Mouse (Mus musculus): ENCODE results near the gene Ankrd33b. TPM values are rescaled to one million over a fixed set of nuclear protein-coding genes. Genes with fewer than 3 reads are reported as not detected.

Gene Ankrd33b
- polyA plus RNA-seq, 1 experiment, result 0.66 TPM

GRCm38 (mm10) chr15:31279577-31280004 is 87.9 kb downstream of the Ankrd33b start:
- no peak for TF ChIP-seq POLR2A (IDR thresholded peaks at IDR 0.05; ENCODE audit: borderline replicate concordance, extremely low read depth, insufficient read depth, insufficient read length, poor library complexity, severe bottlenecking)
- no peak for TF ChIP-seq CTCF (IDR thresholded peaks at IDR 0.05; ENCODE audit: borderline replicate concordance, extremely low read depth, insufficient read depth, insufficient read length)
- no peak for DNase-seq (ENCODE audit: low read depth)

- TF ChIP-seq CTCF (IDR thresholded peaks at IDR 0.05; ENCODE audit: borderline replicate concordance, extremely low read depth, insufficient read depth, insufficient read length) (no peak), POLR2A (IDR thresholded peaks at IDR 0.05; ENCODE audit: borderline replicate concordance, extremely low read depth, insufficient read depth, insufficient read length, poor library complexity, severe bottlenecking) (no peak)
- DNase-seq (ENCODE audit: low read depth), result no peak
Measured at GRCm38 (mm10) chr15:31279120-31279519, 88.4 kb downstream of the Ankrd33b start.

GRCm38 (mm10) chr15:31278090-31278489 is 89.4 kb downstream of the Ankrd33b start:
- DNase-seq (ENCODE audit: low read depth), result peak; percentile 32

GRCm38 (mm10) chr15:31273509-31273908 is 94.0 kb downstream of the Ankrd33b start:
- no peak for TF ChIP-seq POLR2A (IDR thresholded peaks at IDR 0.05; ENCODE audit: borderline replicate concordance, extremely low read depth, insufficient read depth, insufficient read length, poor library complexity, severe bottlenecking)
- TF ChIP-seq CTCF (IDR thresholded peaks at IDR 0.05; ENCODE audit: borderline replicate concordance, extremely low read depth, insufficient read depth, insufficient read length), result no peak
- no peak for DNase-seq (ENCODE audit: low read depth)

More at GRCm38 (mm10) chr15:31278090-31278489, 89.4 kb downstream of the Ankrd33b start:
- no peak for TF ChIP-seq CTCF (IDR thresholded peaks at IDR 0.05; ENCODE audit: borderline replicate concordance, extremely low read depth, insufficient read depth, insufficient read length)
- no peak for TF ChIP-seq POLR2A (IDR thresholded peaks at IDR 0.05; ENCODE audit: borderline replicate concordance, extremely low read depth, insufficient read depth, insufficient read length, poor library complexity, severe bottlenecking)

GRCm38 (mm10) chr15:31272695-31273094 is 94.8 kb downstream of the Ankrd33b start:
- DNase-seq (ENCODE audit: low read depth), result no peak
- no peak for TF ChIP-seq POLR2A (IDR thresholded peaks at IDR 0.05; ENCODE audit: borderline replicate concordance, extremely low read depth, insufficient read depth, insufficient read length, poor library complexity, severe bottlenecking)
- TF ChIP-seq CTCF (IDR thresholded peaks at IDR 0.05; ENCODE audit: borderline replicate concordance, extremely low read depth, insufficient read depth, insufficient read length), result no peak

GRCm38 (mm10) chr15:31269558-31269957 is 98.0 kb downstream of the Ankrd33b start:
- TF ChIP-seq POLR2A (IDR thresholded peaks at IDR 0.05; ENCODE audit: borderline replicate concordance, extremely low read depth, insufficient read depth, insufficient read length, poor library complexity, severe bottlenecking) (no peak), CTCF (IDR thresholded peaks at IDR 0.05; ENCODE audit: borderline replicate concordance, extremely low read depth, insufficient read depth, insufficient read length) (no peak)
- DNase-seq (ENCODE audit: low read depth), result no peak

- TF ChIP-seq CTCF (IDR thresholded peaks at IDR 0.05; ENCODE audit: borderline replicate concordance, extremely low read depth, insufficient read depth, insufficient read length) (no peak), POLR2A (IDR thresholded peaks at IDR 0.05; ENCODE audit: borderline replicate concordance, extremely low read depth, insufficient read depth, insufficient read length, poor library complexity, severe bottlenecking) (no peak)
- no peak for DNase-seq (ENCODE audit: low read depth)
Measured at GRCm38 (mm10) chr15:31268148-31268547, 99.4 kb downstream of the Ankrd33b start.

GRCm38 (mm10) chr15:31265845-31266244 is 101.7 kb downstream of the Ankrd33b start:
- TF ChIP-seq POLR2A (IDR thresholded peaks at IDR 0.05; ENCODE audit: borderline replicate concordance, extremely low read depth, insufficient read depth, insufficient read length, poor library complexity, severe bottlenecking) (no peak), CTCF (IDR thresholded peaks at IDR 0.05; ENCODE audit: borderline replicate concordance, extremely low read depth, insufficient read depth, insufficient read length) (no peak)
- DNase-seq (ENCODE audit: low read depth), result no peak

- TF ChIP-seq POLR2A (IDR thresholded peaks at IDR 0.05; ENCODE audit: borderline replicate concordance, extremely low read depth, insufficient read depth, insufficient read length, poor library complexity, severe bottlenecking) (no peak), CTCF (IDR thresholded peaks at IDR 0.05; ENCODE audit: borderline replicate concordance, extremely low read depth, insufficient read depth, insufficient read length) (no peak)
- DNase-seq (ENCODE audit: low read depth), result no peak
Measured at GRCm38 (mm10) chr15:31265404-31265803, 102.1 kb downstream of the Ankrd33b start.

GRCm38 (mm10) chr15:31264827-31265226 is 102.7 kb downstream of the Ankrd33b start:
- peak; percentile 92 for DNase-seq (ENCODE audit: low read depth)
- TF ChIP-seq POLR2A (IDR thresholded peaks at IDR 0.05; ENCODE audit: borderline replicate concordance, extremely low read depth, insufficient read depth, insufficient read length, poor library complexity, severe bottlenecking), result no peak
- TF ChIP-seq CTCF (IDR thresholded peaks at IDR 0.05; ENCODE audit: borderline replicate concordance, extremely low read depth, insufficient read depth, insufficient read length), result peak; percentile 97

- DNase-seq (ENCODE audit: low read depth), result no peak
- TF ChIP-seq CTCF (IDR thresholded peaks at IDR 0.05; ENCODE audit: borderline replicate concordance, extremely low read depth, insufficient read depth, insufficient read length), result no peak
- no peak for TF ChIP-seq POLR2A (IDR thresholded peaks at IDR 0.05; ENCODE audit: borderline replicate concordance, extremely low read depth, insufficient read depth, insufficient read length, poor library complexity, severe bottlenecking)
Measured at GRCm38 (mm10) chr15:31262361-31262760, 105.2 kb downstream of the Ankrd33b start.

- TF ChIP-seq POLR2A (IDR thresholded peaks at IDR 0.05; ENCODE audit: borderline replicate concordance, extremely low read depth, insufficient read depth, insufficient read length, poor library complexity, severe bottlenecking), result no peak
- TF ChIP-seq CTCF (IDR thresholded peaks at IDR 0.05; ENCODE audit: borderline replicate concordance, extremely low read depth, insufficient read depth, insufficient read length), result no peak
- DNase-seq (ENCODE audit: low read depth), result no peak
Measured at GRCm38 (mm10) chr15:31261094-31261493, 106.4 kb downstream of the Ankrd33b start.
